Mouse (Mus musculus) cerebellum, adult 2 months (tissue): ENCODE measurements around the gene Gm49354.

Experiments
- CTCF ChIP-seq: fragments of 200-500 bp; IDR thresholded peaks from 2 replicates; pipeline ENCODE4 v1.5.1; 2011; ENCODE audit warnings: low read depth, mild to moderate bottlenecking, control low read depth, low read length, moderate library complexity, borderline replicate concordance; ENCODE audit not compliant: insufficient read depth
- POLR2A ChIP-seq: fragments of 200-500 bp; IDR thresholded peaks from 2 replicates; pipeline ENCODE4 v1.6.1; 2011; ENCODE audit warnings: low read length, control low read depth, borderline replicate concordance; ENCODE audit not compliant: insufficient read depth

DNA sequence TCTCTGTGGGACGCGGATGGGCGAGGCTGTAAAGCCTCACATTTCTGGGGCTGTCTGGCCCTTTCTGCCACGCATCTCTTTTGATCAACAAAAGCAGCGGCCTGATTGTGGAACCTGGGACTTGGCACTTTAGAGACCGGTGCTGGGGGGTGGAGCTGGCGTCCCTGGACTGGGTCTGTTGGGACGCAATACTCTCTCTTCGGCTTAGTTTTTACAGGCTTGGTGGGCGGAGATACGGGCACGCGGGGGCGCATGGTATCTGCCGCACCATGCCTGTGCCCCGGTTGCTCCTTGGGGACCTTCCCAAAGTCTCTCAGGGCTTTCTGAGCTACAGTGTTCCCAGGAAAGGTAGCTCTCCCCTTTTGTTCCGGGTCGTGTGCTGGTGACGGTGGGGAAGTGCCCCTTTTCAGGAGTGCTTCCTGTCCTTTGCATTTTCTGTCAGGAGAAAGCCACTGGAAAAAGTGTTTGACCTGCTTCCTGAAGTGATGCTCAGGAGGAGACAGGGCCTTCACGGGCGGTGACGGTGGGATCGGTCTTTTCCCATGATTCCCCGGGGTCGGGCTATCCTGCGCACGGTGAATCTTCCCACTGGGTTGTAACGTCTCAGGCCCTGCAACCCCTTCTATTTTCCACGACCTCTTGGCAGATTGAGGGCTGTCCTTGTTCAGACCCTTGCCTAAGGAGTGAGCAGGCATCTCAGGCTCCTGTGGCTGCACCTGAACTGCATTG lies 55.7 kb downstream of the Gm49354 start:
- TF ChIP-seq CTCF (no peak), POLR2A (no peak)
